Mouse (Mus musculus) erythroblast, adult 5-6 weeks (primary cell): ENCODE measurements around the gene Ap1g2. TPM values are rescaled to one million over a fixed set of nuclear protein-coding genes. Genes with fewer than 3 reads are reported as not detected.

Experiments
- ATAC-seq: replicated peaks from 2 replicates; pipeline ENCODE4 v1.8.0; 2016; ENCODE audit warnings: moderate number of reproducible peaks, mild to moderate bottlenecking, moderate TSS enrichment, inconsistent platforms; ENCODE audit not compliant: poor library complexity, low FRiP score, severe bottlenecking
- total RNA-seq, 2 experiments: library from RNA; stranded (forward) in 1 of 2; stranded (reverse) in 1 of 2; fragments of 150-400 nt in 1 of 2; fragments of 200-764, 138-1000 nt in 1 of 2; gene quantifications; 2 replicates each; pipeline versions ENCODE4 v1.2.3 to v1.2.4; 2015 to 2017; ENCODE audit warnings: low replicate concordance in 2 of 2

Gene Ap1g2
- total RNA-seq (2015; ENCODE audit: low replicate concordance) = 1.7 and 5.9 TPM in 2 replicates
- total RNA-seq (2017; ENCODE audit: low replicate concordance) = 2.5 and 3.7 TPM in 2 replicates

- ATAC-seq = peak; percentile 78
These were observed at the start of gene Ap1g2 for GRCm38 (mm10) chr14:55105836-55106809. Gene Ap1g2, minus strand, starts transcription at chr14:55106593.

DNA sequence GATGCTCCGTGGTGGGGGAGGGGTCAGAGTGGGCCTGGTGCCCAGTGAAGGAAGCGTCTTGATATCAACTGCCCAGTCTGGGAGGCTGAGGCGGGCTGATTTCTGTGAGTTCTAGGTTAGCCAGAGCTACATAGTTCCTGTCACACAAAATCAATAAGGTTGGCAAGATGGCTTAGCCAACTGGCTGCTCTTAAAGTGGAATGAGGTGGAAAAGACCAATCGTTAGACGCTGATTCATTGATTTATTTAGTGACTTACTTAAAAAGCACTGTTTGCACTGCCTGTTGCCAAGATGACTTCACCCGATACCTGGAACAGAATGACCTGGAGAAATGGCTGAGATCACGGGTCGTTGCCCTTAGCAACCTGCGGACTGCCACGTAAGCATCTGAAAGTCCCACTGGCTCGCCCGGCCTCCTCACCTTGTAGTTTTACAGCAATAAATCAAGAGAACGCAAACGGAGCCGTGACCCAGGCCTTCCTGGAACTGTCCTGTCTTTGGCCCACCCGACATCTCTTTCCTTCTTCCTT is 46.6 kb upstream of the Ap1g2 start:
- ATAC-seq = no peak

GRCm38 (mm10) chr14:55152174-55152573 is 45.8 kb upstream of the Ap1g2 start:
- ATAC-seq = no peak

- ATAC-seq = no peak
These were observed 44.6 kb upstream of the Ap1g2 start for GRCm38 (mm10) chr14:55150985-55151384.

GRCm38 (mm10) chr14:55149041-55149440 is 42.6 kb upstream of the Ap1g2 start:
- ATAC-seq = no peak

DNA sequence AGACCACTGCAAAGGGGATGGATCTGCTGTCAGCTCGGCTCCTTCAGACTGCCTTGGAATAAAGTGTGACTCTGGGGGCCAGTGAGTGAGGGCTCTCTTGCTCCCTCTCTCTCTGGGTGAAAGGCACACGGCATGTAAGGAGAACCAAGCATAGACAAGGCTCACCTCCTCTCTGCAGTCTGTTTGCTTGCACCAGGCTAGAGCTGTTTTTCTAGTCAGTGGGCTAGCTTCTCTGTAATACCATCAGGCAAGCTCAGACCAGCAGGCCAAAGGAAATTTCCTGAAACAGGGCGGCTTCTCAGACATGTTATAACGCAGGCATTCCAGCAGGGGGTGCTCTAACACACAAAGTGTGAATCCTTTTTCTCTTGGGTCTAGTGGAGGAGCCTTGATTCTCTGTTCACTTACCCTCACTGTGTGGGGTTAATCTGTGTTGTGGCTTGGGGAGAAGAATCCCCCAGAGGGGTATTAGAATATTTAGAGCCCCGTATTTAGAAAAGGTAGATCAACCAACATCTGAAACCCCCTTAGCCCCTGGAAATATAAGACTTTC is 42.0 kb upstream of the Ap1g2 start:
- no peak for ATAC-seq

DNA sequence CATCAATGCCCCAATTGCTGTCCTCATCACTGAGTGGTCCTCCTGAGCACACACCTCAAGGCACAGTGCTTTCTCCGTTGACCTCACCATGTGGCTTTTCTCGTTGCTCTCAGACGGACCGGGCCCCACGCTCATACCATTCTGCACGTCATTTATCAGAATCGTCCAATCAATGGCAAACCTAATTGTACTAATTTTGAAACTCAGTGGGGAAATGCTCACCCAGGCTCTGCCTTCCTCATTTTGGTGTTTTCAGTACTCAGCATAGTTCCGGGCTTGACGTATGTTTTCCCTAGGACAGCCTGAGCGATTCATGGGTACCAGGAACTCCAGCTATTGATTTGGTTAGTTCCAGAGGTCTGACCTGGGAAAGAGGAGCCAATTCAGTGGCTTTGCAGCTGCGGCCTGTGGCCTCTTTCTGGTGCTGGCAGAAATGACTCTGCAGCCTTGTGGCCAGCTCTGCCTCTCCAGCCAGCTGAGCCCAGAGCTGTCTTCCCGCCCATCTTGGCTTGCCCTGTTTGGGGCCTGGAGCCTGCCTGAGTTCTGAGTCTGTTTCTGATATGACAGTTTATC is 40.5 kb upstream of the Ap1g2 start:
- ATAC-seq = no peak

DNA sequence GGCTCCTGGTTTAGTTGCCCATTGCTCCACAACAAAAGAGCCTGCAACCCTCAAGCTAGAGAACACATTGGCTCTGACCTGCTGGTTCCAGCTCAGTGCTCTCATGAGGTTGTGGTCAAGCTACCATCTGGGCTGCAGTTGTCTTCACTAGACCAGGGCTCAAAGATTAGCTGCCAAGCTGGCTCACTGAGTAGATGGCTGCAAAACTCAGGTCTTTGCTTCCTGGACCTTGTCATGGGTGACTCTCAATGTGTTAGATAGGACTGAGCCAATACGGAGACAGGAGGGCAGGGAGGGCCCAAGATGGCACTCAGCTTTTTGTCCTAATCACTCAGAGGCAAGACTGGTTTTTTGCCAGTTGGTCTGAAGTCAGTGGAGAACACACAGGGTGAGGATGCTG is 39.9 kb upstream of the Ap1g2 start:
- ATAC-seq = no peak

- no peak for ATAC-seq
These were observed 32.9 kb upstream of the Ap1g2 start for GRCm38 (mm10) chr14:55139313-55139712.

- no peak for ATAC-seq
These were observed 29.3 kb upstream of the Ap1g2 start for GRCm38 (mm10) chr14:55135676-55136075.

GRCm38 (mm10) chr14:55126521-55126920 is 20.1 kb upstream of the Ap1g2 start:
- ATAC-seq = no peak

GRCm38 (mm10) chr14:55125711-55126110 is 19.3 kb upstream of the Ap1g2 start:
- no peak for ATAC-seq

GRCm38 (mm10) chr14:55122359-55122758 is 16.0 kb upstream of the Ap1g2 start:
- no peak for ATAC-seq

GRCm38 (mm10) chr14:55121947-55122346 is 15.6 kb upstream of the Ap1g2 start:
- ATAC-seq = no peak

GRCm38 (mm10) chr14:55119421-55120134 is 13.2 kb upstream of the Ap1g2 start:
- ATAC-seq = no peak

- no peak for ATAC-seq
These were observed 12.5 kb upstream of the Ap1g2 start for GRCm38 (mm10) chr14:55118852-55119251.

DNA sequence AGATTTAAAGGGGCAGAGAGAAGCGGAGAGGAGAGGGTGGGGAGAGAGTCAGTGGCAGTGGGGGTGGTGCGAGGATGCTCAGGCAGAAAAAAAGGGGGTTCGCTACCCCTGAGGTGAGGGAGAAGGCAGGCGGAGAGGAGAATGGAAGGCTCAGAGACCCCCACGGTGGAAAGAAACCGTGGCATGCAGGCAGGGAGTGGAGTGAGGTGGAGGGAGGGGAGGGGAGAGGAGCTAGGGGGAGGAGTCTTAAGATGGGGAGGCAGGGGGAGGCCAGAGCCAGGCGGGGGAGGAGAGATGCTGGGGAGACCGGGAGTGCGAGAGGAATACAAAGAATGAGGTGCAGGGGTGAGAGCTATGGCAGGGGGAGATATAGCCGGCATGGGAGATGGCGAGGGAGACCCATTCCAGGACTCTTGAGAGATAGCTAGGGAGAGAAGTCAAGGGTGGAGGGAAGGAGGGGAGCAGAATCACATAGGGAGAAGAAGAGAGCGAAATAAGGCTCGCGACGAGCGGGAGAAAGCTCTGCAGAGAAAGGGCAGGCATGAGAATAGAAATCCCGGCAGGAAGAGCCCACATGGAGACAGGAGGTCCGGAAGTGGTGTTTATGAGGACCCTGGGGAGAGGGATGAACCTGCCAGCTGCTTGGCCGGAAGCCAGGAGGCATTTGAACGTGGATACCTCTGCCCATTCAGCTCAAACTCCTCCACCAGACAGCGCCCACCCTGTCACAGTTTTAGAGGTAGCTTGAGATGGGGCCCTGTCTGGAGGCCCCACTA is 10.2 kb upstream of the Ap1g2 start, which contains the start of gene Jph4:
Gene Jph4, minus strand, starts transcription at position 511 of the 776 bp plus-strand sequence.
- no peak for ATAC-seq

GRCm38 (mm10) chr14:55115846-55116245 is 9.5 kb upstream of the Ap1g2 start:
- ATAC-seq = no peak
